Mouse (Mus musculus) CH12.LX (cell line): Measurements from ENCODE around the gene Rasgef1a.

Experiments used
- BHLHE40 ChIP-seq: IDR thresholded peaks from 2 replicates; pipeline ENCODE4 v1.6.1; 2011; ENCODE audit warnings: mild to moderate bottlenecking, low read depth, low read length, improper control_type of control experiment
- CHD1 ChIP-seq: IDR thresholded peaks from 2 replicates; pipeline ENCODE4 v1.6.1; 2012; ENCODE audit warnings: low read depth, low read length, improper control_type of control experiment, inconsistent platforms
- CTCF ChIP-seq, 2 experiments: IDR thresholded peaks in 1 of 2; conservative IDR thresholded peaks in 1 of 2; 2 replicates each; pipeline ENCODE4 v1.5.1; 2011 to 2012; ENCODE audit warnings: low read depth in 2 of 2, low read length in 2 of 2, improper control_type of control experiment in 1 of 2, inconsistent platforms in 1 of 2, mild to moderate bottlenecking in 1 of 2, moderate library complexity in 1 of 2
- EP300 ChIP-seq: IDR thresholded peaks from 2 replicates; pipeline ENCODE4 v1.6.1; 2011; ENCODE audit warnings: low read length, improper control_type of control experiment
- JUN ChIP-seq: IDR thresholded peaks from 2 replicates; pipeline ENCODE4 v1.6.1; 2011; ENCODE audit warnings: low read depth, mild to moderate bottlenecking, low read length, improper control_type of control experiment, moderate library complexity; ENCODE audit not compliant: insufficient read depth
- MEF2A ChIP-seq: IDR thresholded peaks from 2 replicates; pipeline ENCODE4 v1.6.1; 2014; ENCODE audit warnings: low read depth, mild to moderate bottlenecking, inconsistent platforms, low read length, improper control_type of control experiment, borderline replicate concordance
- MYC ChIP-seq: IDR thresholded peaks from 2 replicates; pipeline ENCODE4 v1.6.1; 2011; ENCODE audit warnings: low read depth, mild to moderate bottlenecking, improper control_type of control experiment, low read length
- POLR2A ChIP-seq: IDR thresholded peaks from 2 replicates; pipeline ENCODE4 v1.6.1; 2011; ENCODE audit warnings: low read depth, mild to moderate bottlenecking, improper control_type of control experiment, low read length
- TCF12 ChIP-seq: IDR thresholded peaks from 2 replicates; pipeline ENCODE4 v1.6.1; 2014; ENCODE audit warnings: low read depth, mild to moderate bottlenecking, inconsistent platforms, low read length, improper control_type of control experiment
- ZC3H11A ChIP-seq: IDR thresholded peaks from 2 replicates; pipeline ENCODE4 v1.6.1; 2012; ENCODE audit warnings: low read depth, mild to moderate bottlenecking, inconsistent platforms, low read length, improper control_type of control experiment

DNA sequence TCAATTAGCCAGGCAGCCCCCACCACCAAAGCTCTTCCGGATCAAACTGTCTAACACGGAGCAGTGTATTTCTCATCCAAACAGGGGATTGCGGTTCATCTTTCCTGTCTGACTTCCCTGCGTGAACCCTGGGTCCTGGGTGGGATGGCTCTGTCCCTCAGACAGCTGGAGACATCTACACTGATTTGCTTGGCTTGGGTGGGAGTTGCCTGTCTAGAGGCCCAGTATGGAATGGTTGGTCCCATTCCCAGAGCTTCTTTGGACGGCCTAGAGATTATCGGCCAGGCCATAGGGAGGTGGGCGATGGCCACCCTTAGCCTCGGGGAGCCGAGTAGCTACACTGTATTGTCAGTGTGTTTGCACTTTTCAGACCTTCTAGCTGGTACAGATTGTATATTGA is 79.6 kb downstream of the Rasgef1a start:
- TF ChIP-seq MYC, result no peak
- TF ChIP-seq MEF2A, result no peak
- no peak for TF ChIP-seq CTCF (conservative IDR thresholded peaks at IDR 0.05 in 1 of 2, IDR thresholded peaks at IDR 0.05 in 1 of 2; ENCODE audit: low read depth in 2 of 2, low read length in 2 of 2)
- TF ChIP-seq JUN, result no peak
- no peak for TF ChIP-seq BHLHE40
- TF ChIP-seq POLR2A, result no peak
- TF ChIP-seq CHD1, result no peak
- TF ChIP-seq EP300, result no peak
- no peak for TF ChIP-seq ZC3H11A
- no peak for TF ChIP-seq TCF12
